In the genomic region with DNA sequence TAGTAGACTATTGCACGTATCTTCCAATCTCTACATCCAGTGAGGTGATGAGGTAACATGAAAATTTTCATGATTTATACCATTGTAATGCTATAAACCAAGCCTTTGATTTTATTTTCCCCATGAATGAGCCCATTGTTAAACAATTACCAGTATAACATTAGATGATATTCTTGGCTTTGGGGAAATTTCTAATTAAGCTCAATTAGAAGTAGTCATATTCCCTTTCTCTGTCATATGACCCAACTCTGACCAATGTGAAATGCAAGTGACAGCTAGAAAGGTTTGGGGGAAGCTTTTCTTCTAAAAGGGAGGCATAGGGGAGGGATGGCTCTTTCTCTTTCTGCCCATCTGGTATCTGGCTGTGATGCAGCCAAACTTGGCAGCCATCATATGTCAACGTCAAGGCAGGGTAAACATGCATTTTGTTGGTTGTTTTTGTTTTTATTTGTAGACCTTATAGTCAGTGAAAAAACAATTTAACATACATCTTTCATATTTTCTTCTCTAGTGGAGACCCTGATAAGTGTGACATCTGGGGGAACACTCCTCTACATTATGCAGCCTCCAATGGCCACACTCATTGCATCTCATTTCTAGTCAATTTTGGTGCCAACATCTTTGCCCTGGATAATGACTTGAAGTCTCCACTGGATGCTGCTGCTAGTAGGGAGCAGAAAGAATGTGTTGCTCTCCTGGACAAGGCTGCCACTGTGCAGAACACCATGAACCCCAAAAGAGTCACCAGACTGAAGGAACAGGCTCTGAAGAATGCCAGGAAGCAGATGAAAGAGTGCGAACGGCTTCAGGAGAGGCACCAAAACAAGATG, we compare ENCODE assay signal across 35 mouse cellular contexts. TPM values are rescaled to one million over a fixed set of nuclear protein-coding genes. Genes with fewer than 3 reads are reported as not detected.
DNase-seq lines count a peak whose midpoint lies in the region; ATAC-seq and TF ChIP-seq lines count a peak whose summit lies in the region.
"Had no signal": no experiment of that assay in that cellular context is flagged by ENCODE, and none has a peak within 500 bp of the region (broad histone marks: within the 10 kb centered on the region; RNA-seq: fewer than 3 reads in every experiment).

No protein-coding gene starts in this region.

- H3K9me3 ChIP-seq in forebrain, embryonic 14.5 days (replicated peaks; ENCODE audit: control insufficient read depth, low read length) = no peaks in the 10 kb centered on the region
- no peaks in the 10 kb centered on the region for H3K9me3 ChIP-seq in forebrain, embryonic 12.5 days
- H3K9me3 ChIP-seq in forebrain, embryonic 16.5 days (ENCODE audit: control insufficient read depth, low read length) = no peaks in the 10 kb centered on the region
- H3K9me3 ChIP-seq: embryonic facial prominence, embryonic 10.5 days; embryonic facial prominence, embryonic 13.5 days; heart, embryonic 10.5 days; hindbrain, embryonic 12.5 days; hindbrain, embryonic 15.5 days had no signal

- H3K27me3 ChIP-seq in forebrain, embryonic 14.5 days (replicated peaks; ENCODE audit: control insufficient read depth, insufficient read depth, low read length) = no peaks in the 10 kb centered on the region
- H3K27me3 ChIP-seq in forebrain, embryonic 12.5 days = no peaks in the 10 kb centered on the region
- H3K27me3 ChIP-seq in forebrain, embryonic 16.5 days (replicated peaks; ENCODE audit: control insufficient read depth, insufficient read depth, low read length) = no peaks in the 10 kb centered on the region
- H3K27me3 ChIP-seq: embryonic facial prominence, embryonic 13.5 days; hindbrain, embryonic 12.5 days; hindbrain, embryonic 15.5 days had no signal

- no peak overlapping the region for H3K4me2 ChIP-seq in forebrain, embryonic 14.5 days (ENCODE audit: low read length)
- H3K4me2 ChIP-seq in forebrain, embryonic 12.5 days = no peak overlapping the region
- no peak overlapping the region for H3K4me2 ChIP-seq in forebrain, embryonic 16.5 days (ENCODE audit: low read length)
- H3K4me2 ChIP-seq: embryonic facial prominence, embryonic 13.5 days; hindbrain, embryonic 12.5 days; hindbrain, embryonic 15.5 days had no signal

- H3K4me3 ChIP-seq in forebrain, embryonic 14.5 days (ENCODE audit: low read depth, low read length) = no peak overlapping the region
- H3K4me3 ChIP-seq in forebrain, embryonic 12.5 days (replicated peaks) = no peak overlapping the region
- no peak overlapping the region for H3K4me3 ChIP-seq in layer of hippocampus, adult 2 months
- H3K4me3 ChIP-seq in forebrain, embryonic 16.5 days (replicated peaks; ENCODE audit: low read length) = no peak overlapping the region
- H3K4me3 ChIP-seq: embryonic facial prominence, embryonic 10.5 days; embryonic facial prominence, embryonic 13.5 days; erythroblast, embryonic 14.5 days; heart, adult 2 months; heart, embryonic 10.5 days; hindbrain, embryonic 12.5 days; hindbrain, embryonic 15.5 days had no signal

- H3K4me1 ChIP-seq in forebrain, embryonic 14.5 days (ENCODE audit: control insufficient read depth, insufficient read depth, low read length) = no peaks in the 10 kb centered on the region
- H3K4me1 ChIP-seq in forebrain, embryonic 12.5 days = no peaks in the 10 kb centered on the region
- H3K4me1 ChIP-seq in forebrain, embryonic 16.5 days (replicated peaks; ENCODE audit: control insufficient read depth, insufficient read depth, low read length) = no peaks in the 10 kb centered on the region; the same call in 1 of the 2 replicates
- H3K4me1 ChIP-seq: heart, embryonic 10.5 days; hindbrain, embryonic 12.5 days; hindbrain, embryonic 15.5 days had no signal

- TF ChIP-seq CTCF in layer of hippocampus, adult 2 months (conservative IDR thresholded peaks at IDR 0.05) = no peak

- no peak overlapping the region for H3K9ac ChIP-seq in forebrain, embryonic 14.5 days (ENCODE audit: low read length)
- no peak overlapping the region for H3K9ac ChIP-seq in forebrain, embryonic 12.5 days
- no peak overlapping the region for H3K9ac ChIP-seq in forebrain, embryonic 16.5 days (replicated peaks; ENCODE audit: low read depth, low read length)
- H3K9ac ChIP-seq: embryonic facial prominence, embryonic 13.5 days; hindbrain, embryonic 12.5 days; hindbrain, embryonic 15.5 days had no signal

- 89% methylated on average over 4 of the region's 4 CpGs for WGBS in forebrain, embryonic 14.5 days
- 92% methylated on average over 4 of the region's 4 CpGs for WGBS in forebrain, embryonic 12.5 days
- 83% methylated on average over 4 of the region's 4 CpGs for WGBS in forebrain, embryonic 16.5 days

- peak; percentile 48; the same call in 1 of the 2 replicates for ATAC-seq in forebrain, embryonic 14.5 days
- no peak for ATAC-seq in forebrain, embryonic 12.5 days (ENCODE audit: low FRiP score)
- peak; percentile 62 for ATAC-seq in forebrain, embryonic 16.5 days
- ATAC-seq: activated CD4-positive, CD25-positive, alpha-beta regulatory T cell, adult 4 months; CD4-positive, CD25-positive, alpha-beta regulatory T cell, adult 4 months; intestine, postnatal 0 days had no signal

- no peaks in the 10 kb centered on the region for H3K36me3 ChIP-seq in forebrain, embryonic 14.5 days (ENCODE audit: control insufficient read depth, insufficient read depth, low read length)
- H3K36me3 ChIP-seq in forebrain, embryonic 12.5 days (replicated peaks) = no peaks in the 10 kb centered on the region
- no peaks in the 10 kb centered on the region for H3K36me3 ChIP-seq in forebrain, embryonic 16.5 days (ENCODE audit: control insufficient read depth, insufficient read depth)
- H3K36me3 ChIP-seq: embryonic facial prominence, embryonic 10.5 days; embryonic facial prominence, embryonic 13.5 days; heart, embryonic 10.5 days; hindbrain, embryonic 12.5 days; hindbrain, embryonic 15.5 days had no signal

- 0 out of 2 replicates have a peak overlapping the region, but pooled peaks have one; percentile 15 for H3K27ac ChIP-seq in forebrain, embryonic 14.5 days (ENCODE audit: low read depth, low read length)
- H3K27ac ChIP-seq in forebrain, embryonic 12.5 days = no peak overlapping the region
- H3K27ac ChIP-seq in layer of hippocampus, adult 2 months = peak overlapping the region; percentile 67
- H3K27ac ChIP-seq in forebrain, embryonic 16.5 days (ENCODE audit: low read length) = 0 out of 2 replicates have a peak overlapping the region, but pooled peaks have one; percentile 2
- H3K27ac ChIP-seq: embryonic facial prominence, embryonic 10.5 days; embryonic facial prominence, embryonic 13.5 days; heart, adult 2 months; heart, embryonic 10.5 days; hindbrain, embryonic 12.5 days; hindbrain, embryonic 15.5 days had no signal

- peak; percentile 48 for DNase-seq in forebrain, embryonic 14.5 days (ENCODE audit: low spot score)
- DNase-seq in layer of hippocampus, adult 2 months (ENCODE audit: low spot score in 2 of 2) = no peak
- DNase-seq in layer of hippocampus, postnatal 25 days (ENCODE audit: extremely low spot score in 1 of 2, low spot score in 1 of 2) = no peak
- peak; percentile 19 for DNase-seq in brain, adult 2 months (ENCODE audit: low read depth, low spot score)
- DNase-seq in kidney, adult 9 months = no peak
- DNase-seq in cerebellum, adult 11-12 months = no peak
- DNase-seq: adrenal gland, adult 8-10 months; adrenal gland, postnatal 25 days; cerebellum, adult 11 months; cerebellum, adult 8-10 months; embryo, embryonic 11 days; gastrocnemius, postnatal 25 days; heart, adult 2 months; kidney, adult 2 months had no signal

RNA-seq across cellular contexts. Expression of gene Anks4b, which starts 8.0 kb away (rescaled TPM):
- polyA plus RNA-seq in forebrain, embryonic 14.5 days (2014; fragmentation: Nextera tagmentation; extraction: Ambion mirVana) = not detected in 2 replicates
- 0.05 TPM in 1 of 2 replicates, not detected in the other for polyA plus RNA-seq in forebrain, embryonic 12.5 days (2016; fragmentation: Nextera tagmentation; extraction: Ambion mirVana)
- total RNA-seq in layer of hippocampus, adult 2 months (2021) = under 1 TPM; 0.31 to 0.32 TPM
- total RNA-seq in layer of hippocampus, postnatal 25 days (2021) = under 1 TPM; 0.49 to 0.52 TPM
- polyA plus RNA-seq in forebrain, embryonic 16.5 days (2015; fragmentation: Nextera tagmentation; extraction: Ambion mirVana) = not detected in 2 replicates
- total RNA-seq: hematopoietic stem cell, adult 5-6 weeks; MEL had no signal
- polyA plus RNA-seq: activated CD4-positive, CD25-positive, alpha-beta regulatory T cell, adult 4 months; C2C12; CD4-positive, CD25-positive, alpha-beta regulatory T cell, adult 4 months; erythroblast, embryonic 14.5 days; heart, adult 2 months; heart, embryonic 14.5 days; heart, postnatal 0 days; hindbrain, embryonic 12.5 days; hindbrain, embryonic 15.5 days had no signal

RNA-seq across cellular contexts. Expression of gene Crym, which starts 20.3 kb away (rescaled TPM):
- polyA plus RNA-seq in forebrain, embryonic 14.5 days (2014; fragmentation: Nextera tagmentation; extraction: Ambion mirVana) = 31.2 and 35.1 TPM in 2 replicates
- 17.1 and 25.4 TPM in 2 replicates for polyA plus RNA-seq in forebrain, embryonic 12.5 days (2016; fragmentation: Nextera tagmentation; extraction: Ambion mirVana)
- 100 to 1,000 TPM; 235 to 270 TPM for total RNA-seq in layer of hippocampus, adult 2 months (2021)
- 100 to 1,000 TPM; 283 to 337 TPM for total RNA-seq in layer of hippocampus, postnatal 25 days (2021)
- 43.4 and 55.3 TPM in 2 replicates for polyA plus RNA-seq in forebrain, embryonic 16.5 days (2015; fragmentation: Nextera tagmentation; extraction: Ambion mirVana)
- total RNA-seq: hematopoietic stem cell, adult 5-6 weeks; MEL had no signal
- polyA plus RNA-seq: activated CD4-positive, CD25-positive, alpha-beta regulatory T cell, adult 4 months; C2C12; CD4-positive, CD25-positive, alpha-beta regulatory T cell, adult 4 months; erythroblast, embryonic 14.5 days had no signal

RNA-seq across cellular contexts. Expression of gene Abca14, which starts 22.1 kb away (rescaled TPM):
- not detected in 2 replicates for polyA plus RNA-seq in forebrain, embryonic 14.5 days (2014; fragmentation: Nextera tagmentation; extraction: Ambion mirVana)
- polyA plus RNA-seq in forebrain, embryonic 12.5 days (2016; fragmentation: Nextera tagmentation; extraction: Ambion mirVana) = not detected in 2 replicates
- not detected for total RNA-seq in layer of hippocampus, adult 2 months (2021)
- under 1 TPM in 1 of 2 experiments, not detected in 1; 0.14 TPM for total RNA-seq in layer of hippocampus, postnatal 25 days (2021)
- polyA plus RNA-seq in forebrain, embryonic 16.5 days (2015; fragmentation: Nextera tagmentation; extraction: Ambion mirVana) = not detected in 2 replicates
- total RNA-seq: adrenal gland, postnatal 25 days; gastrocnemius, adult 8-10 months; gastrocnemius, postnatal 25 days; heart, adult 2 months; heart, postnatal 25 days; hematopoietic stem cell, adult 5-6 weeks; MEL had no signal
- polyA plus RNA-seq: activated CD4-positive, CD25-positive, alpha-beta regulatory T cell, adult 4 months; C2C12; CD4-positive, CD25-positive, alpha-beta regulatory T cell, adult 4 months; cortical plate, adult 2 months; embryonic facial prominence, embryonic 10.5 days; embryonic facial prominence, embryonic 13.5 days; erythroblast, embryonic 14.5 days; gonadal fat pad, adult 2 months; heart, adult 2 months; heart, embryonic 14.5 days; heart, postnatal 0 days; hindbrain, embryonic 12.5 days; hindbrain, embryonic 15.5 days had no signal

RNA-seq across cellular contexts. Expression of gene Zp2, which starts 36.5 kb away (rescaled TPM):
- not detected in 2 replicates for polyA plus RNA-seq in forebrain, embryonic 14.5 days (2014; fragmentation: Nextera tagmentation; extraction: Ambion mirVana)
- polyA plus RNA-seq in forebrain, embryonic 12.5 days (2016; fragmentation: Nextera tagmentation; extraction: Ambion mirVana) = not detected in 2 replicates
- total RNA-seq in layer of hippocampus, adult 2 months (2021) = under 1 TPM; 0.20 to 0.37 TPM
- total RNA-seq in layer of hippocampus, postnatal 25 days (2021) = under 1 TPM in 1 of 2 experiments, not detected in 1; 0.45 TPM
- not detected in 2 replicates for polyA plus RNA-seq in forebrain, embryonic 16.5 days (2015; fragmentation: Nextera tagmentation; extraction: Ambion mirVana)
- total RNA-seq: adrenal gland, adult 8-10 months; hematopoietic stem cell, adult 5-6 weeks; MEL had no signal
- polyA plus RNA-seq: activated CD4-positive, CD25-positive, alpha-beta regulatory T cell, adult 4 months; C2C12; CD4-positive, CD25-positive, alpha-beta regulatory T cell, adult 4 months; embryonic facial prominence, embryonic 13.5 days; erythroblast, embryonic 14.5 days; gonadal fat pad, adult 2 months; heart, embryonic 10.5 days; heart, embryonic 14.5 days; hindbrain, embryonic 12.5 days; hindbrain, embryonic 15.5 days; intestine, embryonic 14.5 days; kidney, adult 2 months had no signal

Comparison
In these comparisons a context has a peak if more than half of its experiments do, and no peak if none do; other contexts are left out.
1. DNase-seq: peak in forebrain, embryonic 14.5 days (single experiment) and brain, adult 2 months (single experiment); none in layer of hippocampus, adult 2 months (0 of 2), layer of hippocampus, postnatal 25 days (0 of 2), kidney, adult 9 months (single experiment) and cerebellum, adult 11-12 months (single experiment).